Comparison of ENCODE assay signal across 8 mouse cellular contexts in genomic region chr3:119949041-119949470, GRCm38 (mm10).
DNase-seq lines count a peak whose midpoint lies in the region; ATAC-seq lines count a peak whose summit lies in the region.

No protein-coding gene starts in this region.

- ATAC-seq in liver, embryonic 11.5 days (replicated peaks; ENCODE audit: low FRiP score) = 0 out of 2 replicates have a peak, but pooled peaks have one; percentile 18

- H3K36me3 ChIP-seq in liver, embryonic 11.5 days (ENCODE audit: control insufficient read depth, insufficient read depth, low read length) = no peaks in the 10 kb centered on the region

- no peak overlapping the region for H3K27ac ChIP-seq in liver, embryonic 11.5 days (ENCODE audit: low read depth, low read length)

- H3K4me2 ChIP-seq in liver, embryonic 11.5 days = peak overlapping the region; percentile 31; the same call in 1 of the 2 replicates

- no peaks in the 10 kb centered on the region for H3K9me3 ChIP-seq in liver, embryonic 11.5 days (ENCODE audit: control insufficient read depth, low read length)

- no peaks in the 10 kb centered on the region for H3K4me1 ChIP-seq in liver, embryonic 11.5 days (replicated peaks; ENCODE audit: control insufficient read depth, insufficient read depth, low read length)

- WGBS in liver, embryonic 11.5 days = 45% methylated on average over 17 of the region's 17 CpGs

- H3K27me3 ChIP-seq in liver, embryonic 11.5 days (replicated peaks; ENCODE audit: control insufficient read depth, insufficient read depth, low read length) = no peaks in the 10 kb centered on the region

- no peak overlapping the region for H3K4me3 ChIP-seq in liver, embryonic 11.5 days (ENCODE audit: low read depth, low read length)

- H3K9ac ChIP-seq in liver, embryonic 11.5 days (ENCODE audit: low read depth, low read length) = no peak overlapping the region

- DNase-seq in left cerebral cortex, adult 8-10 months (ENCODE audit: low spot score in 2 of 2) = peak; percentile 16 to 18
- DNase-seq in left cerebral cortex, adult 11 months (ENCODE audit: low spot score) = no peak
- peak; percentile 36 for DNase-seq in forelimb bud, embryonic 11.5 days (ENCODE audit: low read depth, low spot score)
- DNase-seq in kidney, adult 11 months = peak; percentile 33
- DNase-seq in liver, embryonic 11.5 days (ENCODE audit: low spot score) = no peak
- peak; percentile 43 for DNase-seq in neural tube, embryonic 10.5 days (ENCODE audit: extremely low spot score, low spot score)
- no peak for DNase-seq in T-cell, adult 2 months (ENCODE audit: low spot score)
- no peak for DNase-seq in thymus, postnatal 14 days

Comparison
In these comparisons a context has a peak if more than half of its experiments do, and no peak if none do; other contexts are left out.
1. DNase-seq: peak in left cerebral cortex, adult 8-10 months (2 of 2), forelimb bud, embryonic 11.5 days (single experiment), kidney, adult 11 months (single experiment) and neural tube, embryonic 10.5 days (single experiment); none in left cerebral cortex, adult 11 months (single experiment), liver, embryonic 11.5 days (single experiment), T-cell, adult 2 months (single experiment) and thymus, postnatal 14 days (single experiment).